Mouse (Mus musculus) lung, postnatal 0 days (tissue): ENCODE results near the gene 4930402F06Rik. TPM values are rescaled to one million over a fixed set of nuclear protein-coding genes. Genes with fewer than 3 reads are reported as not detected.

Source experiments
- ATAC-seq: fragments of 200-750 bp; cut with Nextera tagmentation; 2 replicates; pipeline ENCODE4 v1.8.0; 2017; ENCODE audit warnings: moderate library complexity
- DNase-seq: peaks from one replicate; pipeline ENCODE4 v3.0.0-alpha.2; 2016; ENCODE audit warnings: low spot score
- H3K27ac ChIP-seq: fragments of 300-500 bp; sonication (generic); 2 replicates; pipeline ENCODE4 v1.5.1; 2014; ENCODE audit warnings: antibody characterized with exemption, mild to moderate bottlenecking, low read length, mixed read lengths
- H3K27me3 ChIP-seq: fragments of 300-500 bp; sonication (generic); replicated peaks from 2 replicates; pipeline ENCODE4 v1.6.1; 2014; ENCODE audit warnings: low read length, mixed read lengths; ENCODE audit not compliant: insufficient read depth
- H3K36me3 ChIP-seq: fragments of 300-500 bp; sonication (generic); 2 replicates; pipeline ENCODE4 v1.6.1; 2014; ENCODE audit warnings: low read length, mixed read lengths; ENCODE audit not compliant: insufficient read depth
- H3K4me1 ChIP-seq: fragments of 300-500 bp; sonication (generic); 2 replicates; pipeline ENCODE4 v1.6.1; 2014; ENCODE audit warnings: antibody characterized with exemption, low read depth, low read length, mixed read lengths; ENCODE audit not compliant: insufficient read depth
- H3K4me2 ChIP-seq: fragments of 300-500 bp; sonication (generic); replicated peaks from 2 replicates; pipeline ENCODE4 v1.6.1; 2014; ENCODE audit warnings: low read depth, mild to moderate bottlenecking, low read length, moderate library complexity, mixed read lengths
- H3K4me3 ChIP-seq: fragments of 300-500 bp; sonication (generic); 2 replicates; pipeline ENCODE4 v1.5.1; 2014; ENCODE audit warnings: low read depth, low read length
- H3K9ac ChIP-seq: fragments of 300-500 bp; sonication (generic); replicated peaks from 2 replicates; pipeline ENCODE4 v1.6.1; 2014; ENCODE audit warnings: low read depth, mild to moderate bottlenecking
- H3K9me3 ChIP-seq: fragments of 300-500 bp; sonication (generic); 2 replicates; pipeline ENCODE4 v1.6.1; 2016; ENCODE audit warnings: low read length, mixed read lengths
- CTCF ChIP-seq: IDR thresholded peaks from 2 replicates; pipeline ENCODE4 v1.5.1; 2016; ENCODE audit warnings: antibody characterized with exemption, mild to moderate bottlenecking
- EP300 ChIP-seq: IDR thresholded peaks from 2 replicates; pipeline ENCODE4 v1.6.1; 2016; ENCODE audit warnings: antibody characterized with exemption, mild to moderate bottlenecking, control low read depth
- WGBS: fragments of 180-500 bp; shearing (Covaris S2); extraction: QIAGEN DNeasy Blood & Tissue Kit; methylation state at CpG from one replicate; pipeline ENCODE4 v1.1.7; 2014; 5-methylcytosine and 5-hydroxymethylcytosine counted together
- polyA plus RNA-seq: library from polyadenylated mRNA; unstranded; fragments of >200 nt; fragmentation: Nextera tagmentation; extraction: Ambion mirVana; gene quantifications from 2 replicates; pipeline ENCODE4 v1.2.1, GENCODE M21; 2015

The 4930402F06Rik gene
- polyA plus RNA-seq = not detected in 2 replicates

DNA sequence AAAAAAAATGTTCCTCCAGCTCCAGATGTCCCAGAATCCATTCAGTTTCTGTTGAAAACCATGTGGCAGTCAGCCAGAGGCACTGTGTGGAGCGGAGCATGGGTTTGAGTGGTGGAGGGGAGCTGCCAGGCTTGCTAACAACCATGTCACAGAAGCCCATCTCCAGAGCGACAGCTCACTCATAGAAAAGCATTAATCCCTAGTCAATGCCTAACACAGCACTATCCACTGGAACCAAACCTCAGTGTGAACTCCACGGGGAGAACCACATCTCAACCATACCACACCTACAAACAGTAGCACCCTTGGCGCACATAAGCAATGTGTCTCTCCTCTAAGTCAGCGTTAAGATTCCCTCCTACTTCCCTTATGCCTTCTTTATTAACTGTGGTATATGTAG lies at the start of gene 4930402F06Rik:
Gene 4930402F06Rik (minus strand): TSS at position 80 of the 400 bp plus-strand sequence.
- H3K4me2 ChIP-seq = no peak within 1 kb of the TSS
- 57% methylated on average over 5 of the region's 5 CpGs for WGBS
- H3K27me3 ChIP-seq = no peaks in the 10 kb centered on the region
- no peak within 1 kb of the TSS for H3K9ac ChIP-seq
- DNase-seq (no peak), ATAC-seq (no peak)
- H3K4me1 ChIP-seq = no peaks in the 10 kb centered on the region
- H3K9me3 ChIP-seq = no peaks in the 10 kb centered on the region
- no peaks in the 10 kb centered on the region for H3K36me3 ChIP-seq
- no peak for TF ChIP-seq EP300
- TF ChIP-seq CTCF = no peak
- no peak within 1 kb of the TSS for H3K27ac ChIP-seq
- no peak within 1 kb of the TSS for H3K4me3 ChIP-seq

- Histone ChIP-seq H3K36me3 (no peaks in the 10 kb centered on the region), H3K4me3 (no peak overlapping the region), H3K9ac (no peak overlapping the region), H3K9me3 (no peaks in the 10 kb centered on the region), H3K4me2 (no peak overlapping the region), H3K27me3 (no peaks in the 10 kb centered on the region), H3K27ac (peak overlapping the region; percentile 27), H3K4me1 (peaks cover 16% of the 10 kb centered on the region)
- WGBS = 71% methylated on average over 5 of the region's 5 CpGs
- ATAC-seq (peak; percentile 34; the same call in 1 of the 2 replicates), DNase-seq (no peak)
- no peak for TF ChIP-seq CTCF
- TF ChIP-seq EP300 = no peak
Observed at GRCm38 (mm10) chr2:35446300-35446699, 49.3 kb upstream of the 4930402F06Rik start.

DNA sequence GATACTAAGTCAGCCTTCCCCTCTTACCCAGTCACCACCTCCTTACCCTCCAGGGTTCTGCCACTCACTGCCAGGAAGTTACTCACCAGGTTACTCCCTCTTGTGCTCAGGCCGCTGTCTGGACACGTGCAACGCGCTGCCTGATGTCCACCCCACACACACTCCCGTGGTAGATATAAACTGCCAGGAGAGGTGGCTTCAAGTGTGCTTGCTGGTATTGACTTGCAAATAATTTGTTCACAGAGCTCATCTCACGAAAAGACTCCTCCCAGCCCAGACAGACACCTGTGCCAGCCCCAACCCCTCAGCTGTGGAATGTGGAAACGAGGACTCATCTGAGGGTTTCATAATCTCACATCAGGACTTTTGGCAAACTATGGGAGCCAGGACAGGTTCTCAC lies 48.6 kb upstream of the 4930402F06Rik start:
- DNase-seq = peak; percentile 65
- Histone ChIP-seq H3K36me3 (no peaks in the 10 kb centered on the region), H3K4me3 (no peak overlapping the region), H3K4me2 (no peak overlapping the region), H3K9me3 (no peaks in the 10 kb centered on the region), H3K4me1 (peaks cover 16% of the 10 kb centered on the region), H3K27me3 (no peaks in the 10 kb centered on the region), H3K9ac (no peak overlapping the region), H3K27ac (no peak overlapping the region)
- peak; percentile 59 for ATAC-seq
- WGBS = 41% methylated on average over 7 of the region's 7 CpGs
- TF ChIP-seq EP300 (no peak), CTCF (no peak)

- Histone ChIP-seq H3K4me2 (peak overlapping the region; percentile 34), H3K9ac (no peak overlapping the region; the same call in 1 of the 2 replicates), H3K9me3 (no peaks in the 10 kb centered on the region), H3K27ac (peak overlapping the region; percentile 49), H3K36me3 (no peaks in the 10 kb centered on the region), H3K27me3 (no peaks in the 10 kb centered on the region), H3K4me3 (no peak overlapping the region), H3K4me1 (peaks cover 16% of the 10 kb centered on the region)
- ATAC-seq = no peak
- no peak for TF ChIP-seq CTCF
- TF ChIP-seq EP300 = no peak
- no peak for DNase-seq
- WGBS = 44% methylated on average over 6 of the region's 6 CpGs
Observed at GRCm38 (mm10) chr2:35444764-35445262, 47.8 kb upstream of the 4930402F06Rik start.

GRCm38 (mm10) chr2:35443981-35444763 lies 47.2 kb upstream of the 4930402F06Rik start:
- ATAC-seq (peak; percentile 46; the same call in 1 of the 2 replicates), DNase-seq (peak; percentile 46)
- Histone ChIP-seq H3K36me3 (no peaks in the 10 kb centered on the region), H3K4me3 (no peak overlapping the region), H3K27me3 (no peaks in the 10 kb centered on the region), H3K27ac (peak overlapping the region; percentile 49), H3K9me3 (no peaks in the 10 kb centered on the region), H3K9ac (no peak overlapping the region; the same call in 1 of the 2 replicates), H3K4me2 (peak overlapping the region; percentile 34), H3K4me1 (peaks cover 16% of the 10 kb centered on the region)
- WGBS = 42% methylated on average over 16 of the region's 16 CpGs
- TF ChIP-seq EP300 (no peak), CTCF (peak; percentile 28; the same call in 1 of the 2 replicates)

DNA sequence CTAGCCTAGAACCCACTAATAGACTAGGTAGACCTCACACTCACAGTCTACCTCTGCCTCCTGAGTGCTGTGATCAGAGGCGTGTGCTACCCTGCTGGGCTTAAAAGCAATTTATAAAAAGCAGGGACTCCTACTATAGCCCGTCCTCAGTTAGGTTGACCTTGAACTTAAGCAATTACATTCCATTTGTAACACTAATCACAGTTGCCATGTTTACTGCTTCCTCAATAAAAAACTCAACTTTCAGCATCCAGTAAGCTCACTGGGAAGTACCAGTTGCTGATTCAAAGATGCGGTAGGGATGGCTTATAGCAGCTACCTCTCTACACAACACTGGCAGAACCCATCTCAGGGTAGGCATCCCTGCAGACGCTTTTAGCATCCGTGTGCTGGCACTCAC lies 46.4 kb upstream of the 4930402F06Rik start:
- ATAC-seq (no peak), DNase-seq (no peak)
- 83% methylated on average over 5 of the region's 5 CpGs for WGBS
- no peak for TF ChIP-seq EP300
- no peak for TF ChIP-seq CTCF
- Histone ChIP-seq H3K4me1 (peaks cover 16% of the 10 kb centered on the region), H3K36me3 (no peaks in the 10 kb centered on the region), H3K9me3 (no peaks in the 10 kb centered on the region), H3K9ac (no peak overlapping the region), H3K27ac (no peak overlapping the region), H3K4me3 (no peak overlapping the region), H3K4me2 (no peak overlapping the region), H3K27me3 (no peaks in the 10 kb centered on the region)
